Mouse (Mus musculus) gastrocnemius, adult 2 months (tissue): Measurements from ENCODE around the gene Tnfaip2. TPM values are rescaled to one million over a fixed set of nuclear protein-coding genes. Genes with fewer than 3 reads are reported as not detected.

Source experiments
- DNase-seq: peaks from one replicate; pipeline ENCODE4 v3.0.0; 2022
- H3K27ac ChIP-seq: fragments of 200-600 bp; 2 replicates; pipeline ENCODE4 v1.8.1; 2022; ENCODE audit warnings: mild to moderate bottlenecking
- H3K4me3 ChIP-seq: fragments of 200-600 bp; 2 replicates; pipeline ENCODE4 v1.8.1; 2022; ENCODE audit warnings: mild to moderate bottlenecking, moderate library complexity
- CTCF ChIP-seq: fragments of 200-600 bp; IDR thresholded peaks from 2 replicates; pipeline ENCODE4 v1.8.1; 2022; ENCODE audit warnings: antibody characterized with exemption, mild to moderate bottlenecking, moderate library complexity
- intact Hi-C: fragments of 180-260 bp; cut with DNase I; formaldehyde crosslinking; loops from one replicate; pipeline ENCODE4 v1.15.1; 2025
- total RNA-seq, 2 experiments: library from RNA; stranded (reverse); gene quantifications; 2 replicates each; pipeline ENCODE4 v1.2.3; 2021

Tnfaip2 gene
- total RNA-seq, 2 experiments from 2014 or later, result 29.1 to 54.8 TPM

DNA sequence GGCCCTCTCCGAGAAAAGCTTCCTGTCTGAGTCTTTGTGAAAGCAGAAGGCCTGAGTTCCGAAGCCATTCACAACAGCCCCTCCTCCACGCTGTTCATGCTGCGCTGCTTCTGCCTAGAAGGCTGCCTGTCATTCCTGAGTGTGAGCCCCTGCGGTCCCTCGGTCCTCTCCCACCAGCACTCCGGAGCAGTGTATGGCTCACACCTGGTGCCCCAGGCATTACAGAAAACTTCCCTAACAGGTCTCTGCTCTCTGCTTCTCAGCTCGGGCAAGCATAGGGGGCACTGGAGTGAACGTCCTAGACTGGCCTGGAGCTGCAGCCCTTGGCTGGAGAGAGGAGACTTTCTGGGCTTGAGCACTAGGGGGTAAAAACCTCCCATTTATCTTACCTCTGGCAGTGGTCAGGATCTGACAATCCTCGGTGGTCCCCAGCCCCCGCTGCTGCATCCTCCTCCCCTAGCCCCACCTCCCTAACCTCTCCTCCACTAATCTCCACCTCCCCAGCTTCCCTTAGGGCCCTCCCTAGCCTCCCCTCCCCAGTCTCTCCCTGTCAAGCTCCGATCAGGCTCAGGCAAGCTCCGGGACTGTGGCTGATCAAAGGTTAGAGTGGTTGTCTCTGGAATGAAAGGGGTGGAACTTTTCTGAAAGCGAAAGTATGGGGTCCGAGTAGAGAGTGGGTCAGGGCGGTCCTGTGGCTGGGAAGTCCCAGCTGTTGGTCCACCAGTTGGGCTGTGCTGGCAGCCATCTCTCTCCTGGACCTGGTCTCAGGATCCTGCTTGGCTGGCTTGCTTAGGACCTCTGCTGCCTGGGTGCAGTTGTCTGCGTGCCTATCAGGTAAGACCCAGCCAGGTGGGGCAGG, 25.1 kb upstream of the Tnfaip2 start, which contains the start of gene Exoc3l4:
Gene Exoc3l4 (plus strand): TSS at position 97 of the 859 bp plus-strand sequence.
- no peak for TF ChIP-seq CTCF
- Histone ChIP-seq H3K27ac (peak within 1 kb of the TSS; percentile 43; the same call in 1 of the 2 replicates), H3K4me3 (peak within 1 kb of the TSS; percentile 63)
- DNase-seq, result no peak
- intact Hi-C loops, result no loop called here

DNA sequence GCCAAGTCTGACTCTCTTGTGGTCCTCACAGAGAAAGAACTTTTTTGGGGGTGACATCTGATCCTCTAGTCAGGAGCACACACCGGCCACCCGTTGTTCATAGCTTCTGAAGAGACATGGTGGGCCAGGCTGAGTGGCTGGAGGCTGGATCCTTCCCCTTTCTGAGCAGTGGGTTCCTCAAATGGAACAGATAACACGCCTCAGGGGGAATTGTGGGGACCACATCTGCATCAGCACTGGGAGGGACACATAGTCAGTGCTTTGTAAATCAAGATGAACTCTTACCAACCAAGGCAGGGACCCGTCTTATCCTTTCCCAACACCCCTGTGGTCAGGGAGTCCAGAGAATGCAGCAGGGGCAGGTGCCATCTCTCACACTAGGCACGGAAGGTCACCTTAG, 22.4 kb upstream of the Tnfaip2 start:
- DNase-seq, result no peak
- H3K27ac ChIP-seq, result no peak overlapping the region
- intact Hi-C loops, result no loop called here
- H3K4me3 ChIP-seq, result no peak overlapping the region
- no peak for TF ChIP-seq CTCF

DNA sequence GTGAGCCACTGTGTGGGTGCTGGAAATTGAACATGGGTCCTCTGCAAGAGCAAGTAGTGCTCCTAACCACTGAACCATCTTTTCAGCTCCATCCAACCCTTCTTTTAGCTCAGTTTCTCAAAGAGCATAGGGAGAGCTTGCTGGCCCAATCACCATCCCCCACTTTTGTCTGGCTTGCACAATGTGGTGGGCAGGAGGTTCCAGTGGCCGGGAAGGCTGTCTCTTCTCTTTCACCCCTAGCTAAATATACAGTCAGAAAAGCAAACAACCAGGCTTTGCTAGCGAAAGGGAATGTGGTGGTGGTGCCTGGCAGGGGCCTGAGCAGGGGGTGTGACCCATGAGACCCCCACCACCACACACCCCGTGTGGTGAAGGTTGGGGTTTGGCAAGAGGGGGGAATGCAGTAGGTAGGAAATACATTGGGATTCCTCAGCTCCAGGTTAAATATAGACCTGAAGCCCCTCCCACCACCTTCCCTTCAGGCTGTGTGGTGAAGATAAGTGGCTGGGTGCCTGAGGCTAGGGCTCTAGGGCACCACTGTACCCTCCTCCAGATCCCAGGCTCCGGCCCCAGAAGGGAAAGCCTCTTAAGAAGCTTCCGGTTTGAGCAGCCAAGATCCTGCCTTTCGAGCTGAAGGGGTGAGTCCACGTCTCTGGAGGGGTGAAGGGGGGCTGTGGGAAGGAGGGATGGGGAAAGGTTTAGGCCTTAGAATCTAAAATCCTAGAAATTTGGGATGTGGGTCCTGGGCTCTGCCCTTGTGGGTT, 21.1 kb upstream of the Tnfaip2 start:
- intact Hi-C loops, result no loop called here
- H3K27ac ChIP-seq, result no peak overlapping the region
- no peak for DNase-seq
- H3K4me3 ChIP-seq, result no peak overlapping the region
- TF ChIP-seq CTCF, result no peak

DNA sequence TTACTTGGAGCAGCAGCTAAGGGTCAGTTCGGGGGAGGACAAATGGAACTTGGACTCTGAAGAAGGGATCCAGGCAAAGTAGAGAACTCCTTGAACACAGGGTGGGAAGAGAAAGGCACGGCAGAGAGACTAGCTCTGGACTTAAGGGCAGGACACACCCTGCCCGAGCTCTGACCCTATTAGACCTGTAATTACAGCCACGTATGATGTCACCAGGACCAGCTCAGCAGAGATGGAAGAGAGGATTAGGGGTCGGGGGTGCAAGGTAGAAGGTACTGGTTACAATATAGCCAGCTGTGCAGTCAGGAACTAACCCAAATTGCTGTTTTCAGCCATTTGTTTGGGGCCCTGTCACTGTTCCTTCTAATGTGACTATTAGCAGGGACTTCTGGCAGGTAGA, 19.4 kb upstream of the Tnfaip2 start:
- H3K27ac ChIP-seq, result no peak overlapping the region
- intact Hi-C loops, result no loop called here
- no peak for TF ChIP-seq CTCF
- H3K4me3 ChIP-seq, result no peak overlapping the region
- DNase-seq, result no peak

DNA sequence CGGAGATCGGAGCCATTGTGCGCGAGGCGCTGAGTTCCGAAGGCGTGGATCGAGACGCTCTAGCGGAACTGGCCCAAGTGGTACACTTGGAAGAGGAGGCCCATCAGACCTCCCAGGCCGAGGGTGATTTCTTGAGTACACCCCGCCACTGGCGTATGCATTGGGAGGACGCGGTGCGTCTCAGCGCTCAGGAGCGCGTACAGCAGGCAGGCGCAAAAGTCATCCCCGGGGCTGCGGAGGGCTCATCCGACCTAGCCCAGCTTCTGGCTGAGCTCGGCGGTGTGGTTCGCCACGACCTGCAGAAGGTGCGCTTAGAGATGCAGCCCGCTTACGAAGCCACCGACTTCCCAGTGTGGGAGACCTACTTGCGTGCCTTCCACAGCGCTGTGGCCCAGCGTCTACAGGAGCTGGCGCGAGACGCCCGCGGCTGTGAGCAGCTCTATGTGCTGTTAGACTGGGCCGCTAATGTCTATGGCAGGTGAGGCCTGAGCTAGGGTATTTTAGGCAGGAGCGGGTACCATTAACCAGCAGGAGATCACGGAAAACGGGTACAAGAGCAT, 18.6 kb upstream of the Tnfaip2 start:
- no peak for TF ChIP-seq CTCF
- H3K4me3 ChIP-seq, result no peak overlapping the region
- no peak overlapping the region for H3K27ac ChIP-seq
- no peak for DNase-seq
- intact Hi-C loops, result no loop called here

DNA sequence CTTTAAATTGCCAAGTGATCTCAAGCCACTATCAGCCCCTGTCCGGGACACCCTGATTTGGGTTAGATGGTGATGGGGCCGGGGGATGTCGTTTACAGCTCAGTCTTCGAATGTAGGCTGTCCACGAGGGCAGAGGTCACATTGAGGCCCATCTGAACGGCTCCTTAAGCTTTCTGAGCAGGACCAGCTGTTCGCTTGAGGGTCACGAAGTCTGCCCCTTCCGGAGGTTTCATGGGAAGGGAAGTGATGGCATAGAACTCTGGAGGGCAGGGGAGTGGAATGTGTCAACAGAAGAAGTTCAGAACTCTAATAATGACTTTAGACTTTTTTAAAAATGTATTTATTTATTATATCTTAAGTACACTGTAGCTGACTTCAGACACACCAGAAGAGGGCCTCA, 17.7 kb upstream of the Tnfaip2 start:
- no peak overlapping the region for H3K4me3 ChIP-seq
- no peak overlapping the region for H3K27ac ChIP-seq
- no peak for TF ChIP-seq CTCF
- DNase-seq, result no peak
- intact Hi-C loops, result no loop called here

DNA sequence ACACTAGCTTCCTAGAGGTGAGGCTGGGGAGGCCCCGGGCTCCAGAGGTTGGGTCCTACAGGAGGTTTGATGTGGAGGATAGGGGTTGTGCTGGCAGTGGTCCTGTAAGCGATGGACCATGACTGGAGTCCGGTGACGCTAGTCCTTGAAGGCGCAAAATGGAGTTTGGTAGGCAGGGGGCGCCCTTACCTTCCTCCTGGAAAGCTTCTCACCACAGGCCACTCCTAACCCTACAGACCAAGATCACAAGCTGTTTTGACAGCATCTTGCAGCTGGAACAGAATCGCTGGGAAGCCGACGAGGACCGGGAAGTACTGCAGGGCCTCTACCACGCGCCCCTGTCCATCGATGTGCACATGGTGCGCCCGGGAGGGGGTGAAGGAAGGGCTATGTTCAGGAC, 17.0 kb upstream of the Tnfaip2 start:
- intact Hi-C loops, result no loop called here
- TF ChIP-seq CTCF, result peak; percentile 87
- Histone ChIP-seq H3K27ac (no peak overlapping the region), H3K4me3 (peak overlapping the region; percentile 32; the same call in 1 of the 2 replicates)
- DNase-seq, result peak; percentile 90

DNA sequence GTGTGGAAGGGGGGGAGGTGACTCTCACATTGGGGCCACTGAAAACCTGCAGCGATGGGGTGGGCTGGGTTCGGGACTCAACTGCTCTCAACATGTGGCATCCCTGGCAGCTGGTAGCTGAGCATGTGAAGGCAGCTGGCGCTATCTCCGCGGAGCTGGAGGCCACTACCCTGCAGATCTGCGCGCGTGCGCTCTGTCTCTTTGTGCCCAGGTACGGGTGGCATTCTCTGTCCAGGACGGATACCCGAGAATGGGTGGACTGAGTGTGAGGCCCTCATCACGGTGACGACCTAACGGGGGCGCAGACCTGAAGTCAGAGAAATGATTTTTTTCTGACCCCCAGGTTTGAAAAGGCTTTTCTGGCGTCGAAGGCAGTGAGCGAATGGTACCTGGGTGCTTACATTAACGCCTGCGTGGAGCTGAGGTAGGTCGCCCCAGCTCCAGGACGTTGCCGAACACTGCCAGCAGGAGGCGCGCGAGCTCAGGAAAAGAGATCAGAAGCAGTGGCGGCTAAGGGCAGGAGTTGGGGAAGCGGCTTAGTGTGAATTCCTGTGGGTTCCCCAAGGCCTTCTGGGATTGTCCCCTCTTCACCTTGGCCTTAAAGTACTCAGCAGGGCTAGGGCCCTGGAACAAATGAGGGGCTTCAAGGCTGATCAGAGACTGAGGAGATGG, 16.3 kb upstream of the Tnfaip2 start:
- intact Hi-C loops, result loop anchor here (1.0 to 2.0 kb wide), 2 partner anchors 33 to 43 kb away; no protein-coding TSS in a partner anchor
- Histone ChIP-seq H3K27ac (peak overlapping the region; percentile 4; the same call in 1 of the 2 replicates), H3K4me3 (no peak overlapping the region)
- peak; percentile 96 for TF ChIP-seq CTCF
- peak; percentile 94 for DNase-seq

DNA sequence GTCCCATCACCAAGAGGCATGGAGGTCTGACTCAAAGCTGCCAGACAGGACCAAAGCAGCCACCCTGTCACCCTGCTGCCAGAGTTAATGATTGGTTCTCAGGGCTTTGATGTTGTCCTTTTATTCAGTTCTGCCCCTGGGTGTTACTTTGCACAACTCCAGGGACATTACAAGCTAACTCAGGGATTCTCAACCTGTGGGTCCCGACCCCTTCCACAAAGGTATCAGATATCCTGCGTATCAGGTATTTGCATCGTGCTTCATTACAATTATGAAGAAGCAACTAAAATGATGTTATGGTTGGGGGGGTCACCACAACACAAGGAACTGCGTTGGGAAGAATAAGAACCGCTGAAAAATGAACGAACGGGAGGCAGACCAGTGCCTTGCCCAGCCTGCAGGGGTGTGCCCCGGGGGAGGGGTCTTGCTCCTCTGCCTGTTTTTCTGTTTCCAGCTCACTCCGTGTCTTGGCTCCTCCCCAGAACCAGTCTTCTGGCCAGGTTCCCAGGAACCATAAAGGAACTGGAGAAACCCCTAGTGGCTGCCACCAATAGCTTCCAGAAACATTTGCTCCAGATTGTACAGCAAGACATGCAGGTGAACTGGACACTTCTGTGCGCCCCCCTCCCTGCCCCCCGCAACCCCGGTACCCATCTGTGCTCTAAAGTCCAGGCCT, 14.7 kb upstream of the Tnfaip2 start:
- no peak for DNase-seq
- H3K4me3 ChIP-seq, result no peak overlapping the region
- H3K27ac ChIP-seq, result no peak overlapping the region
- intact Hi-C loops, result loop anchor here (2.0 kb wide), 1 partner anchor 41 kb away; no protein-coding TSS in a partner anchor
- no peak for TF ChIP-seq CTCF

DNA sequence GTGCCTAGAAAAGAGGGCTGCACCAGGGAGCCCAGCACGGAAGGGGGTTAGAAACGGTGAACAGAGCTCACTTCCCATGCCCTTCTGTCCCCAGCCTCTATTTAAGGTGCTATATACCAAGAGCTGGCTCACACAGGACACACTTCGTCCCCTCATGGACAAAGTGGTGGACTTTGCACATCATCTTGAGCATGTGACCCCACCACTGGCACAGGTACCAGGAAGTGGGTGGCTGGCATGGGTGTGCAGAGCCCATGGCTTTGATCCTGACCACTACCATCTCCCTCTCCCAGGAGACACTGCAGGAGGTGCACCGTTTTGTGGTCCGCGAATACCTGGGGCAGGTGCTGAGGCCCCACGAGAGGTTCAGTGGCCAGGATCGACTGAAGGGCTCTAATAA, 13.9 kb upstream of the Tnfaip2 start:
- DNase-seq, result no peak
- peak overlapping the region; percentile 87; the same call in 1 of the 2 replicates for H3K27ac ChIP-seq
- no peak for TF ChIP-seq CTCF
- no peak overlapping the region for H3K4me3 ChIP-seq
- intact Hi-C loops, result no loop called here

DNA sequence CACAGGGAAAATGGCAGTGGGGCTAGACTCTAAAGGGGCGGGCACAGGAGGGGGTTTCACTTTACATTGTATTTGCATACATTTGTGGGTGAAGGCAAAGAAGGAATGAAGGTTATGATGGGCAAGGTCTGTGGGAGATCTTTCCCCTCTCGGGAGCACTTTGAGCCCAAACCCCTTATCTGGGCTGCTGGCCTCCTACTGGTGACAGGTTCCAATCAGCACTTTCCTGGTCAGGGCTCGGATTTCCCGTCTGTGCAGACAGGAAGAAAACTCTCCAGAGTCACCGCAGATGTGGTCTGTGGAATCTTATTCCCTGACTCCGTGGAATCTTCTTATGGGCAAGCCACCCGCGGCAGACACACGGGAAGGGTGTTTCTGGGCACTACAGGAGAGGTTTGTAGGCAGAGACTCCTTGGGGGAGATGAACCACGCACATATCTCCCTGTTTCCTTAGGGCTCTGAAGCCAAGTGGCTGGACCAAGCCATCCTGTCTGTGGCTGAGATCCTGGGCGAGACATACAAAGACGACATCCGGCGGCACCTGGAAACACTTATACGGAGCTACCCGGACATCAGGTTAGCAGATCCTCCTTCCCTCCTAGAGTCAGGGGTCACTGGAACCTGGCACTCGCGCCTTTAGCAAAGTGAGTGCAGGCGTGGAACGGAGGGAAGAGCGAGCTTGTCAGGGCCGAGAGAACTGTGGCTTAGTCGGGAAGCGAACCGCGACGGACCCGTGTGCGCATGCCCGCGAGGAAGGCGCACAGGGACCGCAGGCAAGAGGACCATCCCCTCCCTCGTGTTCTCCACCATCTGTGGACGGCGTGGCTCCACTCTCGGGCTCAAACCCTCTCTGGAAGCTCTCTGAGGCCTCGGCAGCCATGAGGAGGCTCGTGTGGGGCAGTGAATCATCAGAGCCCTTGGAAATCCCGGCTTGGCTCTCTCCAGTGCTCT, 13.0 kb upstream of the Tnfaip2 start:
- Histone ChIP-seq H3K27ac (peak overlapping the region; percentile 87), H3K4me3 (peak overlapping the region; percentile 71)
- no peak; the same call in 1 of the 2 replicates for TF ChIP-seq CTCF
- intact Hi-C loops, result no loop called here
- DNase-seq, result peak; percentile 73
